Mouse (Mus musculus) hindbrain, embryonic 15.5 days (tissue): Measurements from ENCODE around the gene Hrg. TPM values are rescaled to one million over a fixed set of nuclear protein-coding genes. Genes with fewer than 3 reads are reported as not detected.
"Not testable (repeated sequence)": the region's sequence is repeated elsewhere in the genome, so short reads cannot be mapped to it uniquely, and the experiment has no call there.

Experiments used
- ATAC-seq: fragments of 200-750 bp; cut with Nextera tagmentation; 2 replicates; pipeline ENCODE4 v1.8.0; 2017; ENCODE audit warnings: low read depth, moderate number of reproducible peaks, moderate TSS enrichment; ENCODE audit not compliant: low FRiP score
- H3K27ac ChIP-seq: fragments of 300-500 bp; sonication (generic); replicated peaks from 2 replicates; pipeline ENCODE4 v1.5.1; 2015; ENCODE audit warnings: mild to moderate bottlenecking, inconsistent platforms
- H3K27me3 ChIP-seq: fragments of 300-500 bp; sonication (generic); 2 replicates; pipeline ENCODE4 v1.6.1; 2015; ENCODE audit warnings: control low read depth, inconsistent platforms
- H3K36me3 ChIP-seq: fragments of 300-500 bp; sonication (generic); 2 replicates; pipeline ENCODE4 v1.6.1; 2015; ENCODE audit warnings: control low read depth, inconsistent platforms
- H3K4me1 ChIP-seq: fragments of 300-500 bp; sonication (generic); replicated peaks from 2 replicates; pipeline ENCODE4 v1.6.1; 2015; ENCODE audit warnings: control low read depth, inconsistent platforms
- H3K4me2 ChIP-seq: fragments of 300-500 bp; sonication (generic); 2 replicates; pipeline ENCODE4 v1.6.1; 2015; ENCODE audit warnings: moderate library complexity, mild to moderate bottlenecking, inconsistent platforms
- H3K4me3 ChIP-seq: fragments of 300-500 bp; sonication (generic); 2 replicates; pipeline ENCODE4 v1.5.1; 2015; ENCODE audit warnings: mild to moderate bottlenecking, inconsistent platforms
- H3K9ac ChIP-seq: fragments of 300-500 bp; sonication (generic); 2 replicates; pipeline ENCODE4 v1.6.1; 2015; ENCODE audit warnings: inconsistent platforms
- H3K9me3 ChIP-seq: fragments of 300-500 bp; sonication (generic); 2 replicates; pipeline ENCODE4 v1.6.1; 2016; ENCODE audit warnings: control low read depth, inconsistent platforms
- WGBS: fragments of 180-500 bp; shearing (Covaris S2); methylation state at CpG from one replicate; pipeline ENCODE4 v1.1.7; 2015; 5-methylcytosine and 5-hydroxymethylcytosine counted together
- polyA plus RNA-seq: library from polyadenylated mRNA; unstranded; fragments of >200 nt; fragmentation: Nextera tagmentation; extraction: Ambion mirVana; gene quantifications from 2 replicates; pipeline ENCODE4 v1.2.1, GENCODE M21; 2015

The Hrg gene
- polyA plus RNA-seq, 1 experiment from 2014 or later: not detected

- Histone ChIP-seq H3K9me3 (no peaks in the 10 kb centered on the region), H3K27ac (no peak overlapping the region), H3K9ac (no peak overlapping the region), H3K4me3 (no peak overlapping the region), H3K27me3 (no peaks in the 10 kb centered on the region), H3K4me2 (no peak overlapping the region), H3K4me1 (no peaks in the 10 kb centered on the region), H3K36me3 (no peaks in the 10 kb centered on the region)
- WGBS: 89% methylated on average over 11 of the region's 11 CpGs
- ATAC-seq: no peak
These were observed 19.3 kb upstream of the Hrg start for GRCm38 (mm10) chr16:22931431-22932200.

- Histone ChIP-seq H3K36me3 (no peaks in the 10 kb centered on the region), H3K4me2 (no peak overlapping the region), H3K9me3 (no peaks in the 10 kb centered on the region), H3K4me3 (no peak overlapping the region), H3K27me3 (no peaks in the 10 kb centered on the region), H3K27ac (no peak overlapping the region), H3K4me1 (no peaks in the 10 kb centered on the region), H3K9ac (no peak overlapping the region)
- 95% methylated on average over 12 of the region's 12 CpGs for WGBS
- no peak for ATAC-seq
These were observed 13.2 kb upstream of the Hrg start for GRCm38 (mm10) chr16:22937631-22938030.

- Histone ChIP-seq H3K4me1 (no peaks in the 10 kb centered on the region), H3K27ac (no peak overlapping the region), H3K27me3 (no peaks in the 10 kb centered on the region), H3K9me3 (no peaks in the 10 kb centered on the region), H3K36me3 (no peaks in the 10 kb centered on the region), H3K4me2 (no peak overlapping the region), H3K4me3 (no peak overlapping the region), H3K9ac (no peak overlapping the region)
- WGBS: 70% methylated on average over 2 of the region's 2 CpGs
- ATAC-seq: no peak
These were observed 12.3 kb upstream of the Hrg start for GRCm38 (mm10) chr16:22938541-22938940.

GRCm38 (mm10) chr16:22939120-22939695 lies 11.7 kb upstream of the Hrg start:
- H3K9ac ChIP-seq: no peak overlapping the region
- H3K36me3 ChIP-seq: no peaks in the 10 kb centered on the region
- H3K9me3 ChIP-seq: no peaks in the 10 kb centered on the region
- no peak overlapping the region for H3K27ac ChIP-seq
- no peaks in the 10 kb centered on the region for H3K27me3 ChIP-seq
- no peak overlapping the region for H3K4me2 ChIP-seq
- no peak overlapping the region for H3K4me3 ChIP-seq
- no peaks in the 10 kb centered on the region for H3K4me1 ChIP-seq
- WGBS: 89% methylated on average over 8 of the region's 8 CpGs
- ATAC-seq: no peak

GRCm38 (mm10) chr16:22941825-22942476 lies 8.9 kb upstream of the Hrg start:
- H3K4me3 ChIP-seq, ATAC-seq, H3K9ac ChIP-seq, H3K27me3 ChIP-seq, H3K4me2 ChIP-seq, H3K36me3 ChIP-seq, H3K4me1 ChIP-seq, H3K27ac ChIP-seq, H3K9me3 ChIP-seq: not testable (repeated sequence)

GRCm38 (mm10) chr16:22947371-22947770 lies 3.5 kb upstream of the Hrg start:
- Histone ChIP-seq H3K27ac (no peak overlapping the region), H3K4me3 (no peak overlapping the region), H3K9ac (no peak overlapping the region), H3K36me3 (no peaks in the 10 kb centered on the region), H3K4me2 (no peak overlapping the region), H3K9me3 (no peaks in the 10 kb centered on the region), H3K27me3 (no peaks in the 10 kb centered on the region), H3K4me1 (no peaks in the 10 kb centered on the region)
- no peak for ATAC-seq
- 84% methylated on average over 2 of the region's 2 CpGs for WGBS

- no peak overlapping the region for H3K27ac ChIP-seq
- 55% methylated on average over 4 of the region's 4 CpGs for WGBS
These were observed 2.2 kb downstream of the Hrg start for GRCm38 (mm10) chr16:22953069-22953468.

GRCm38 (mm10) chr16:22955397-22956084 lies 4.7 kb downstream of the Hrg start:
- peak; percentile 15; the same call in 1 of the 2 replicates for ATAC-seq
- H3K27ac ChIP-seq: no peak overlapping the region

More at GRCm38 (mm10) chr16:22953069-22953468, 2.2 kb downstream of the Hrg start:
- Histone ChIP-seq H3K4me1 (no peaks in the 10 kb centered on the region), H3K4me2 (no peak overlapping the region), H3K9me3 (no peaks in the 10 kb centered on the region), H3K4me3 (no peak overlapping the region), H3K9ac (no peak overlapping the region), H3K27me3 (no peaks in the 10 kb centered on the region), H3K36me3 (no peaks in the 10 kb centered on the region)
- ATAC-seq: no peak

GRCm38 (mm10) chr16:22956085-22956439 lies 5.2 kb downstream of the Hrg start:
- no peak overlapping the region for H3K4me3 ChIP-seq
- no peaks in the 10 kb centered on the region for H3K4me1 ChIP-seq
- H3K4me2 ChIP-seq: 0 out of 2 replicates have a peak overlapping the region, but pooled peaks have one; percentile 0
- H3K9ac ChIP-seq: no peak overlapping the region
- no peaks in the 10 kb centered on the region for H3K9me3 ChIP-seq
- 64% methylated on average over 11 of the region's 11 CpGs for WGBS
- H3K27ac ChIP-seq: no peak overlapping the region
- ATAC-seq: 0 out of 2 replicates have a peak, but pooled peaks have one; percentile 61
- no peaks in the 10 kb centered on the region for H3K27me3 ChIP-seq
- H3K36me3 ChIP-seq: no peaks in the 10 kb centered on the region

More at GRCm38 (mm10) chr16:22955397-22956084, 4.7 kb downstream of the Hrg start:
- Histone ChIP-seq H3K36me3 (no peaks in the 10 kb centered on the region), H3K27me3 (no peaks in the 10 kb centered on the region), H3K4me2 (0 out of 2 replicates have a peak overlapping the region, but pooled peaks have one; percentile 0), H3K4me3 (no peak overlapping the region), H3K4me1 (no peaks in the 10 kb centered on the region), H3K9me3 (no peaks in the 10 kb centered on the region), H3K9ac (no peak overlapping the region)
- WGBS: 39% methylated on average over 13 of the region's 13 CpGs

GRCm38 (mm10) chr16:22961073-22961472 lies 10.2 kb downstream of the Hrg start:
- no peak overlapping the region for H3K4me2 ChIP-seq
- H3K36me3 ChIP-seq: no peaks in the 10 kb centered on the region
- H3K9ac ChIP-seq: no peak overlapping the region
- H3K27me3 ChIP-seq: no peaks in the 10 kb centered on the region
- no peak overlapping the region for H3K27ac ChIP-seq
- H3K4me1 ChIP-seq: no peaks in the 10 kb centered on the region
- H3K9me3 ChIP-seq: no peaks in the 10 kb centered on the region
- no peak overlapping the region for H3K4me3 ChIP-seq
- WGBS: 97% methylated on average over 8 of the region's 8 CpGs
- ATAC-seq: no peak

GRCm38 (mm10) chr16:22962256-22962655 lies 11.4 kb downstream of the Hrg start:
- no peak for ATAC-seq
- no peaks in the 10 kb centered on the region for H3K4me1 ChIP-seq
- H3K27me3 ChIP-seq: no peaks in the 10 kb centered on the region
- no peaks in the 10 kb centered on the region for H3K9me3 ChIP-seq
- no peak overlapping the region for H3K4me3 ChIP-seq
- H3K27ac ChIP-seq: no peak overlapping the region
- 84% methylated on average over 5 of the region's 5 CpGs for WGBS
- H3K9ac ChIP-seq: no peak overlapping the region
- H3K36me3 ChIP-seq: no peaks in the 10 kb centered on the region
- no peak overlapping the region for H3K4me2 ChIP-seq

- H3K27me3 ChIP-seq: no peaks in the 10 kb centered on the region
- H3K27ac ChIP-seq: no peak overlapping the region
- H3K36me3 ChIP-seq: no peaks in the 10 kb centered on the region
- no peak for ATAC-seq
- H3K9me3 ChIP-seq: no peaks in the 10 kb centered on the region
- no peaks in the 10 kb centered on the region for H3K4me1 ChIP-seq
- H3K4me3 ChIP-seq: no peak overlapping the region
- no peak overlapping the region for H3K9ac ChIP-seq
- no peak overlapping the region for H3K4me2 ChIP-seq
These were observed 12.4 kb downstream of the Hrg start for GRCm38 (mm10) chr16:22963293-22963692.
